10 mouse cellular contexts compared by ENCODE assay signal in the genomic region with DNA sequence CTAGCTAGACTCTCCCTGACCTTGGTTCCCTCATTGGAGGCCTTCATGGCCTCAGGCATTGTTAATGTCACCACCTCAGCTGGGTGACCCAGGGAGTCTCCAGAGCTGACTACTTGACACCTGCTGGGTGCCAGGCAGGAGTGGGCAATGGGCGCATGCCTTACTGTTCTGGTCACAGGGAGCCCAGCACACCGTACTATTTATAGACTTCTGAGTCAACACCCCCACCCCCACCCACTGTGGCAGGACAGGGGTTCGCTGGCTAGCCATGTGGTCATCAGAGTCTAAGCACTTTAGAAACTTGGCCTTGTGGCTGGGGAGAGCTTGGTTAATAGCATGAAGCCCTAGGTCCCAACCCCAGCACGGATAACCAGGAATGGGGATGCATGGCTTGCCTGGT. TPM values are rescaled to one million over a fixed set of nuclear protein-coding genes. Genes with fewer than 3 reads are reported as not detected.
DNase-seq lines count a peak whose midpoint lies in the region; ATAC-seq lines count a peak whose summit lies in the region.
"Had no signal": no experiment of that assay in that cellular context is flagged by ENCODE, and none has a peak within 500 bp of the region (broad histone marks: within the 10 kb centered on the region; RNA-seq: fewer than 3 reads in every experiment).

No protein-coding gene starts in this region.

- DNase-seq in adrenal gland, adult (ENCODE audit: inconsistent age in 2 of 2, low spot score in 1 of 2), result peak; percentile 79 to 91
- no peak for DNase-seq in adrenal gland, adult 8-10 months
- no peak for DNase-seq in liver, embryonic 11.5 days (ENCODE audit: low spot score)
- no peak for DNase-seq in retina, postnatal 1 day
- DNase-seq in spleen, adult 12 weeks (ENCODE audit: low spot score), result no peak
- DNase-seq: left cerebral cortex, postnatal 4 days had no signal

- 63% methylated on average over 4 of the region's 4 CpGs for WGBS in liver, embryonic 12.5 days (ENCODE audit: insufficient replicate concordance)
- WGBS in liver, embryonic 11.5 days, result 70% methylated on average over 4 of the region's 4 CpGs
- 37% methylated on average over 4 of the region's 4 CpGs for WGBS in heart, embryonic 12.5 days
- 68% methylated on average over 4 of the region's 4 CpGs for WGBS in stomach, embryonic 14.5 days

- no peak overlapping the region for H3K9ac ChIP-seq in liver, embryonic 12.5 days
- no peak overlapping the region for H3K9ac ChIP-seq in liver, embryonic 11.5 days (ENCODE audit: low read depth, low read length)
- 0 out of 2 replicates have a peak overlapping the region, but pooled peaks have one; percentile 48 for H3K9ac ChIP-seq in heart, embryonic 12.5 days
- 0 out of 2 replicates have a peak overlapping the region, but pooled peaks have one; percentile 14 for H3K9ac ChIP-seq in stomach, embryonic 14.5 days (replicated peaks; ENCODE audit: low read depth, low read length)
- H3K9ac ChIP-seq: midbrain, embryonic 12.5 days had no signal

- peaks cover 51% of the 10 kb centered on the region for H3K36me3 ChIP-seq in liver, embryonic 12.5 days
- peaks cover 25% of the 10 kb centered on the region for H3K36me3 ChIP-seq in liver, embryonic 11.5 days (ENCODE audit: control insufficient read depth, insufficient read depth, low read length)
- peaks cover 40% of the 10 kb centered on the region for H3K36me3 ChIP-seq in heart, embryonic 12.5 days
- peaks cover 7% of the 10 kb centered on the region for H3K36me3 ChIP-seq in stomach, embryonic 14.5 days (ENCODE audit: control insufficient read depth, insufficient read depth, low read length)

- 0 out of 2 replicates have a peak, but pooled peaks have one; percentile 7 for ATAC-seq in liver, embryonic 12.5 days
- ATAC-seq in liver, embryonic 11.5 days (replicated peaks; ENCODE audit: low FRiP score), result no peak
- ATAC-seq in heart, embryonic 12.5 days (ENCODE audit: insufficient number of reproducible peaks, low FRiP score), result 0 out of 2 replicates have a peak, but pooled peaks have one; percentile 29
- ATAC-seq in stomach, embryonic 14.5 days (ENCODE audit: insufficient number of reproducible peaks, insufficient read depth, low FRiP score, low read depth), result no peak

- no peak overlapping the region for H3K4me3 ChIP-seq in liver, embryonic 12.5 days
- H3K4me3 ChIP-seq in liver, embryonic 11.5 days (ENCODE audit: low read depth, low read length), result no peak overlapping the region
- H3K4me3 ChIP-seq in heart, embryonic 12.5 days, result no peak overlapping the region
- no peak overlapping the region for H3K4me3 ChIP-seq in stomach, embryonic 14.5 days (ENCODE audit: low read depth, low read length)
- H3K4me3 ChIP-seq: midbrain, embryonic 12.5 days had no signal

- no peak overlapping the region for H3K27ac ChIP-seq in liver, embryonic 12.5 days
- H3K27ac ChIP-seq in liver, embryonic 11.5 days (ENCODE audit: low read depth, low read length), result no peak overlapping the region
- peak overlapping the region; percentile 81 for H3K27ac ChIP-seq in heart, embryonic 12.5 days (ENCODE audit: poor library complexity, severe bottlenecking)
- no peak overlapping the region for H3K27ac ChIP-seq in stomach, embryonic 14.5 days (ENCODE audit: low read length)
- H3K27ac ChIP-seq: midbrain, embryonic 12.5 days had no signal

- no peaks in the 10 kb centered on the region for H3K27me3 ChIP-seq in liver, embryonic 12.5 days (replicated peaks)
- no peaks in the 10 kb centered on the region for H3K27me3 ChIP-seq in liver, embryonic 11.5 days (replicated peaks; ENCODE audit: control insufficient read depth, insufficient read depth, low read length)
- no peaks in the 10 kb centered on the region for H3K27me3 ChIP-seq in heart, embryonic 12.5 days (replicated peaks)
- H3K27me3 ChIP-seq in stomach, embryonic 14.5 days (ENCODE audit: control insufficient read depth, insufficient read depth, low read length), result no peaks in the 10 kb centered on the region
- H3K27me3 ChIP-seq: midbrain, embryonic 12.5 days had no signal

- H3K4me1 ChIP-seq in liver, embryonic 12.5 days, result peaks cover 32% of the 10 kb centered on the region
- peaks cover 12% of the 10 kb centered on the region; the same call in 1 of the 2 replicates for H3K4me1 ChIP-seq in liver, embryonic 11.5 days (replicated peaks; ENCODE audit: control insufficient read depth, insufficient read depth, low read length)
- peaks cover 30% of the 10 kb centered on the region for H3K4me1 ChIP-seq in heart, embryonic 12.5 days (replicated peaks)
- H3K4me1 ChIP-seq in stomach, embryonic 14.5 days (ENCODE audit: control insufficient read depth, insufficient read depth, low read length), result no peaks in the 10 kb centered on the region
- H3K4me1 ChIP-seq: midbrain, embryonic 12.5 days had no signal

- H3K4me2 ChIP-seq in liver, embryonic 12.5 days, result no peak overlapping the region
- no peak overlapping the region for H3K4me2 ChIP-seq in liver, embryonic 11.5 days
- H3K4me2 ChIP-seq in heart, embryonic 12.5 days, result no peak overlapping the region
- H3K4me2 ChIP-seq in stomach, embryonic 14.5 days (replicated peaks; ENCODE audit: low read depth, low read length), result no peak overlapping the region
- H3K4me2 ChIP-seq: midbrain, embryonic 12.5 days had no signal

- H3K9me3 ChIP-seq in liver, embryonic 12.5 days (replicated peaks), result no peaks in the 10 kb centered on the region
- H3K9me3 ChIP-seq in liver, embryonic 11.5 days (ENCODE audit: control insufficient read depth, low read length), result no peaks in the 10 kb centered on the region
- H3K9me3 ChIP-seq in heart, embryonic 12.5 days (replicated peaks), result no peaks in the 10 kb centered on the region
- H3K9me3 ChIP-seq in stomach, embryonic 14.5 days (ENCODE audit: control insufficient read depth, low read depth, low read length), result no peaks in the 10 kb centered on the region
- H3K9me3 ChIP-seq: midbrain, embryonic 12.5 days had no signal

RNA-seq across cellular contexts. Expression of a gene that starts 12.9 kb away (rescaled TPM):
- total RNA-seq in adrenal gland, adult 8-10 months (2022), result 10 to 100 TPM; 16.4 to 20.5 (median 17.1) TPM
- 8.5 and 8.6 TPM in 2 replicates for polyA plus RNA-seq in liver, embryonic 12.5 days (2016; fragmentation: Nextera tagmentation; extraction: Ambion mirVana)
- polyA plus RNA-seq in liver, embryonic 11.5 days (2014; fragmentation: Nextera tagmentation; extraction: Ambion mirVana), result 12.0 and 12.4 TPM in 2 replicates
- 13.6 and 14.0 TPM in 2 replicates for polyA plus RNA-seq in heart, embryonic 12.5 days (2016; fragmentation: Nextera tagmentation; extraction: Ambion mirVana)
- 20.7 and 20.9 TPM in 2 replicates for polyA plus RNA-seq in stomach, embryonic 14.5 days (2014; fragmentation: Nextera tagmentation; extraction: Ambion mirVana)

RNA-seq across cellular contexts. Expression of a gene that starts 13.2 kb away (rescaled TPM):
- 10 to 100 TPM; 57.5 to 81.7 (median 66.6) TPM for total RNA-seq in adrenal gland, adult 8-10 months (2022)
- polyA plus RNA-seq in liver, embryonic 12.5 days (2016; fragmentation: Nextera tagmentation; extraction: Ambion mirVana), result 31.6 and 38.7 TPM in 2 replicates
- 60.9 and 63.0 TPM in 2 replicates for polyA plus RNA-seq in liver, embryonic 11.5 days (2014; fragmentation: Nextera tagmentation; extraction: Ambion mirVana)
- polyA plus RNA-seq in heart, embryonic 12.5 days (2016; fragmentation: Nextera tagmentation; extraction: Ambion mirVana), result 43.3 and 45.7 TPM in 2 replicates
- 58.9 and 63.6 TPM in 2 replicates for polyA plus RNA-seq in stomach, embryonic 14.5 days (2014; fragmentation: Nextera tagmentation; extraction: Ambion mirVana)

RNA-seq across cellular contexts. Expression of a gene that starts 16.6 kb away (rescaled TPM):
- 10 to 100 TPM; 33.1 to 51.0 (median 37.1) TPM for total RNA-seq in adrenal gland, adult 8-10 months (2022)
- 69.1 and 70.9 TPM in 2 replicates for polyA plus RNA-seq in liver, embryonic 12.5 days (2016; fragmentation: Nextera tagmentation; extraction: Ambion mirVana)
- 146 and 163 TPM in 2 replicates for polyA plus RNA-seq in liver, embryonic 11.5 days (2014; fragmentation: Nextera tagmentation; extraction: Ambion mirVana)
- polyA plus RNA-seq in heart, embryonic 12.5 days (2016; fragmentation: Nextera tagmentation; extraction: Ambion mirVana), result 290 and 291 TPM in 2 replicates
- polyA plus RNA-seq in stomach, embryonic 14.5 days (2014; fragmentation: Nextera tagmentation; extraction: Ambion mirVana), result 418 and 432 TPM in 2 replicates

RNA-seq across cellular contexts. Expression of a gene that starts 22.7 kb away (rescaled TPM):
- total RNA-seq in adrenal gland, adult 8-10 months (2022), result 10 to 100 TPM; 64.6 to 86.8 (median 70.0) TPM
- polyA plus RNA-seq in liver, embryonic 12.5 days (2016; fragmentation: Nextera tagmentation; extraction: Ambion mirVana), result 3.0 and 4.1 TPM in 2 replicates
- polyA plus RNA-seq in liver, embryonic 11.5 days (2014; fragmentation: Nextera tagmentation; extraction: Ambion mirVana), result 7.3 and 8.7 TPM in 2 replicates
- 7.1 and 7.2 TPM in 2 replicates for polyA plus RNA-seq in heart, embryonic 12.5 days (2016; fragmentation: Nextera tagmentation; extraction: Ambion mirVana)
- 13.7 and 17.8 TPM in 2 replicates for polyA plus RNA-seq in stomach, embryonic 14.5 days (2014; fragmentation: Nextera tagmentation; extraction: Ambion mirVana)

RNA-seq across cellular contexts. Expression of a gene that starts 28.2 kb away (rescaled TPM):
- total RNA-seq in adrenal gland, adult 8-10 months (2022), result 100 to 1,000 TPM; 105 to 151 (median 125) TPM
- polyA plus RNA-seq in liver, embryonic 12.5 days (2016; fragmentation: Nextera tagmentation; extraction: Ambion mirVana), result 26.6 and 26.9 TPM in 2 replicates
- polyA plus RNA-seq in liver, embryonic 11.5 days (2014; fragmentation: Nextera tagmentation; extraction: Ambion mirVana), result 33.2 and 33.8 TPM in 2 replicates
- polyA plus RNA-seq in heart, embryonic 12.5 days (2016; fragmentation: Nextera tagmentation; extraction: Ambion mirVana), result 28.1 and 28.3 TPM in 2 replicates
- 78.6 and 79.9 TPM in 2 replicates for polyA plus RNA-seq in stomach, embryonic 14.5 days (2014; fragmentation: Nextera tagmentation; extraction: Ambion mirVana)

Comparison
In these comparisons a context has a peak if more than half of its experiments do, and no peak if none do; other contexts are left out.
1. DNase-seq: peak in adrenal gland, adult (2 of 2); none in adrenal gland, adult 8-10 months (single experiment), liver, embryonic 11.5 days (single experiment), retina, postnatal 1 day (single experiment) and spleen, adult 12 weeks (single experiment).
2. ATAC-seq: peak in liver, embryonic 12.5 days (single experiment) and heart, embryonic 12.5 days (single experiment); none in liver, embryonic 11.5 days (single experiment) and stomach, embryonic 14.5 days (single experiment).
3. H3K9ac ChIP-seq: peak in heart, embryonic 12.5 days (single experiment) and stomach, embryonic 14.5 days (single experiment); none in liver, embryonic 12.5 days (single experiment) and liver, embryonic 11.5 days (single experiment).